Mouse (Mus musculus): ENCODE results near the gene Hpgd. TPM values are rescaled to one million over a fixed set of nuclear protein-coding genes. Genes with fewer than 3 reads are reported as not detected.

Hpgd gene
- polyA plus RNA-seq, 1 experiment from 2014 or later: 28.2 TPM

DNA sequence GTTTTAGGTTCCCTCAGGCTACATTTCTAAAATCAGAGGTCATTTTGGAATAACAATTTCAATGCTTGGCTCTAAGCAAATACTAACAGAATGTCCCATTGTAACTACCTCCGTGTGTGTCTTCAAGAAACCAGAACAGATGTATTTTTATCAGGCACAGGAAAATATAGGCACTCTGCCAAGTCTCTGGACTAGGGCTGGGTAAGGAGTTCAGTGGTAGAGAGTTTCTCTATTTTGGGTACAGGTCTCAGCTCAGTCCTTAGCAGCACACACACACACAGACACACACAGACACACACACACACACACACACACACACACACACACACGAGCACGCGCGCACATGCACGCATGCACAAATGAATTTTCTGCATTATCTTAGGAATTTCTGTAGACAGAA, 49.1 kb downstream of the Hpgd start:
- DNase-seq (ENCODE audit: low spot score) (no peak), ATAC-seq (replicated peaks; ENCODE audit: low FRiP score) (no peak)
- no peak overlapping the region for H3K9ac ChIP-seq (ENCODE audit: low read depth, low read length)
- H3K27ac ChIP-seq (ENCODE audit: low read depth, low read length): no peak overlapping the region
- H3K4me1 ChIP-seq (replicated peaks; ENCODE audit: control insufficient read depth, insufficient read depth, low read length): no peaks in the 10 kb centered on the region
- 91% methylated on average over 6 of the region's 6 CpGs for WGBS
- H3K36me3 ChIP-seq (ENCODE audit: control insufficient read depth, insufficient read depth, low read length): no peaks in the 10 kb centered on the region
- H3K9me3 ChIP-seq (ENCODE audit: control insufficient read depth, low read length): no peaks in the 10 kb centered on the region
- H3K4me2 ChIP-seq: no peak overlapping the region
- H3K4me3 ChIP-seq (ENCODE audit: low read depth, low read length): no peak overlapping the region
- no peaks in the 10 kb centered on the region for H3K27me3 ChIP-seq (replicated peaks; ENCODE audit: control insufficient read depth, insufficient read depth, low read length)

GRCm38 (mm10) chr8:56343940-56344339, 49.6 kb downstream of the Hpgd start:
- H3K4me1 ChIP-seq (replicated peaks; ENCODE audit: control insufficient read depth, insufficient read depth, low read length): no peaks in the 10 kb centered on the region
- H3K27ac ChIP-seq (ENCODE audit: low read depth, low read length): no peak overlapping the region
- ATAC-seq (replicated peaks; ENCODE audit: low FRiP score) (no peak), DNase-seq (ENCODE audit: low spot score) (no peak)
- H3K27me3 ChIP-seq (replicated peaks; ENCODE audit: control insufficient read depth, insufficient read depth, low read length): no peaks in the 10 kb centered on the region
- H3K4me2 ChIP-seq: no peak overlapping the region
- H3K4me3 ChIP-seq (ENCODE audit: low read depth, low read length): no peak overlapping the region
- WGBS: 78% methylated on average over 2 of the region's 2 CpGs
- no peaks in the 10 kb centered on the region for H3K36me3 ChIP-seq (ENCODE audit: control insufficient read depth, insufficient read depth, low read length)
- H3K9me3 ChIP-seq (ENCODE audit: control insufficient read depth, low read length): no peaks in the 10 kb centered on the region
- no peak overlapping the region for H3K9ac ChIP-seq (ENCODE audit: low read depth, low read length)

DNA sequence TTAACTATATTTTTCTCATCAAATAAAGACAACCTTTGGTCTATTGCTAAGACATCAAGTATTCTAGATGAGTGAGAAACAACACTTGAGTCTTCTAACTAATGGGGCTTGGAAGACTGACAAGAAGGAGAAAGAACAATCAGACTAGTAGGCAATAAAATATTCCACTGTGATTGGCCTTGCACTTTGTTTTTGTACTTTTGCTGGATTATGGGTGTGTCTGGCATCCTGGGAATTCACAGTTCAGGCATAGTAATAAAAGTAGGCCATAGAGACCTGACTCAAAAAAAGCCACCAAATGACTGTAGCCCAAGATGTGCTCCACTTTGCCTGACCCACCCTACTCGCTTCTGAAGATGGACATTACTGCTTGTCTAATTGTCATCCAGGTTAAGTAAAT, 50.0 kb downstream of the Hpgd start:
- DNase-seq (ENCODE audit: low spot score) (no peak), ATAC-seq (replicated peaks; ENCODE audit: low FRiP score) (no peak)
- 71% methylated on average over 1 of the region's 1 CpGs for WGBS
- no peak overlapping the region for H3K4me3 ChIP-seq (ENCODE audit: low read depth, low read length)
- H3K4me2 ChIP-seq: no peak overlapping the region
- no peaks in the 10 kb centered on the region for H3K27me3 ChIP-seq (replicated peaks; ENCODE audit: control insufficient read depth, insufficient read depth, low read length)
- no peak overlapping the region for H3K27ac ChIP-seq (ENCODE audit: low read depth, low read length)
- H3K4me1 ChIP-seq (replicated peaks; ENCODE audit: control insufficient read depth, insufficient read depth, low read length): no peaks in the 10 kb centered on the region
- H3K36me3 ChIP-seq (ENCODE audit: control insufficient read depth, insufficient read depth, low read length): no peaks in the 10 kb centered on the region
- no peak overlapping the region for H3K9ac ChIP-seq (ENCODE audit: low read depth, low read length)
- no peaks in the 10 kb centered on the region for H3K9me3 ChIP-seq (ENCODE audit: control insufficient read depth, low read length)

DNA sequence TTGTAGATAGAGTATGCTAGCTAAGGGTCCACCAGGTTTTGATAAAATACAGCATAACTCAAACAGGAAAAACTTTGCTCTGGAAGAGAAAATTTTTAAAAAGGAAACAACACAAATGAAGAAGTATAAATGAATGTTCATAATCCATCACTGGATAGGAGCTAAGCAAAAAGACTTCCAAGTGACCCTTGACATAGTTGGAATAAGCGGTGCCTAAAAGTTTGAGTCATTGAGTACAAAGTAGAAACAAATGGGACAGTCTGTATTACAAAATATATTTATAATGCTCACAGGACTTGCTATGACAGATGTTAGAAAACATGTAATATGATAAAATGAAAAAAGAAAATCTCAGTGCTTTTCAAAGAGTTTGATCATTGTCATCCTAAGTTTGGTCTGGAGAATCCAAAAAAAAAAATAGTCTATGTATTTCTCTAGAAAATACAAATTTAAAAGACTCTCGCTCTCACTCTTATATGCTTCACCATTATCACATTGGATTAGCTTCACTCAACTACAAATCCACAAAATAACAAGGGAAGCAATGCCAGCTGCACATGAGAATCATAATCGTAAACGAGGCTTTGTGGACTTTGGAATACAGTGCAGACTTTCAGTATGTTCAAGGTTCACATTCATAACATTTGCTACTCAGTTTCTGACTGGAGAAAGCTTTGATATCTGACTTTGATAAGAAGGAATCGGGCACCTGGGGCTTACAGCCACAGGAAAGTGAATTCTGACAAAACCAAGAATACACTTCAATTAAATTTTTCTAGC, 51.4 kb downstream of the Hpgd start:
- Histone ChIP-seq H3K4me2 (no peak overlapping the region), H3K9ac (ENCODE audit: low read depth, low read length) (no peak overlapping the region), H3K27ac (ENCODE audit: low read depth, low read length) (no peak overlapping the region), H3K4me3 (ENCODE audit: low read depth, low read length) (no peak overlapping the region), H3K4me1 (replicated peaks; ENCODE audit: control insufficient read depth, insufficient read depth, low read length) (no peaks in the 10 kb centered on the region), H3K27me3 (replicated peaks; ENCODE audit: control insufficient read depth, insufficient read depth, low read length) (no peaks in the 10 kb centered on the region), H3K36me3 (ENCODE audit: control insufficient read depth, insufficient read depth, low read length) (no peaks in the 10 kb centered on the region), H3K9me3 (ENCODE audit: control insufficient read depth, low read length) (no peaks in the 10 kb centered on the region)
- no peak for DNase-seq (ENCODE audit: low spot score)
- ATAC-seq (replicated peaks; ENCODE audit: low FRiP score): no peak
- 90% methylated on average over 5 of the region's 5 CpGs for WGBS

- Histone ChIP-seq H3K36me3 (ENCODE audit: control insufficient read depth, insufficient read depth, low read length) (no peaks in the 10 kb centered on the region), H3K9me3 (ENCODE audit: control insufficient read depth, low read length) (no peaks in the 10 kb centered on the region), H3K27me3 (replicated peaks; ENCODE audit: control insufficient read depth, insufficient read depth, low read length) (no peaks in the 10 kb centered on the region), H3K4me3 (ENCODE audit: low read depth, low read length) (no peak overlapping the region), H3K27ac (ENCODE audit: low read depth, low read length) (no peak overlapping the region), H3K9ac (ENCODE audit: low read depth, low read length) (no peak overlapping the region), H3K4me2 (no peak overlapping the region), H3K4me1 (replicated peaks; ENCODE audit: control insufficient read depth, insufficient read depth, low read length) (no peaks in the 10 kb centered on the region)
- no peak for DNase-seq (ENCODE audit: low spot score)
- no peak for ATAC-seq (replicated peaks; ENCODE audit: low FRiP score)
- WGBS: 70% methylated on average over 2 of the region's 2 CpGs
These were observed 68.8 kb downstream of the Hpgd start for GRCm38 (mm10) chr8:56363180-56363579.

Measured in liver, embryonic 11.5 days (tissue).